Mouse (Mus musculus): ENCODE results near the gene Tepp. TPM values are rescaled to one million over a fixed set of nuclear protein-coding genes. Genes with fewer than 3 reads are reported as not detected.
A peak's percentile ranks its signal among the peaks of the same experiment; 100 is the strongest.

Tepp gene
- polyA plus RNA-seq, 1 experiment from 2014 or later, result not detected

DNA sequence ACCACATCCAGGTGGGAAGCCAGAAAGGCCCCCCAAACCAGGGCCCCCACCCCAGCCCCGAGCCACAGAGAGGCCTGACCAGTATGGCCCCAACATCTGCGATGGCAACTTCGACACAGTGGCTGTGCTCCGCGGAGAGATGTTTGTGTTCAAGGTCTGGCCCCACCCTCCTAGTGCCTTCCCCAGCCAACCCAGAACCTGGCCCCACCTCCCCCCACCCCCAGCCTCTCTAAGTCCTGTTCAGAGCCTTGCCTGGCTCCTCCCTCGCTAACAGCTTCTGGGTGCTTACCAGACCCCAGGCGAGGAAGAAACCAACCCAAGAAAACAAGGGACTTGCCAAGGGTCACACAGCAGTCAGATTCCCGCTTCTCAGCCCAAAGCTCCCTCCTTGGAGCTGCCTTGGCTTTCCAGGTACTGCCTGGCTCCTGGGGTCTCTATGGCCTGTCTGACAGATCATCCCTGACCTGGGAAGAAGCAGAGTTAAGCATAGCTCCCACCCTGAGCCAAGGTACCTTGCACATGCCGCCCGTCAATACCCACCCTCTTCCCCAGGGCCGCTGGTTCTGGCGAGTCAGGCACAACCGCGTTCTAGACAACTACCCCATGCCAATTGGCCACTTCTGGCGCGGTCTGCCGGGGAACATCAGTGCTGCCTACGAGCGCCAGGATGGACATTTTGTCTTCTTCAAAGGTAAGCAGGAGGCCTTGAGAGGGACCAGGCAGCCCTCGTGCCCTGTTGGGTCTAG, 59.4 kb downstream of the Tepp start:
- no peak overlapping the region for H3K27ac ChIP-seq (ENCODE audit: low read depth, low read length)
- H3K9ac ChIP-seq (ENCODE audit: low read length), result no peak overlapping the region
- H3K36me3 ChIP-seq (ENCODE audit: control insufficient read depth, insufficient read depth, low read length), result no peaks in the 10 kb centered on the region; the same call in 1 of the 2 replicates
- ATAC-seq (ENCODE audit: insufficient read depth, low FRiP score, low TSS enrichment), result no peak
- H3K4me2 ChIP-seq (ENCODE audit: low read depth), result 0 out of 2 replicates have a peak overlapping the region, but pooled peaks have one; percentile 12
- H3K4me1 ChIP-seq (ENCODE audit: control insufficient read depth, insufficient read depth, low read length), result no peaks in the 10 kb centered on the region
- DNase-seq (ENCODE audit: low spot score), result peak; percentile 45
- no peaks in the 10 kb centered on the region for H3K27me3 ChIP-seq (ENCODE audit: control insufficient read depth, insufficient read depth, low read length)
- WGBS, result 53% methylated on average over 20 of the region's 20 CpGs
- no peaks in the 10 kb centered on the region for H3K9me3 ChIP-seq (ENCODE audit: control insufficient read depth, low read length)
- no peak overlapping the region for H3K4me3 ChIP-seq (ENCODE audit: low read depth, low read length)

DNA sequence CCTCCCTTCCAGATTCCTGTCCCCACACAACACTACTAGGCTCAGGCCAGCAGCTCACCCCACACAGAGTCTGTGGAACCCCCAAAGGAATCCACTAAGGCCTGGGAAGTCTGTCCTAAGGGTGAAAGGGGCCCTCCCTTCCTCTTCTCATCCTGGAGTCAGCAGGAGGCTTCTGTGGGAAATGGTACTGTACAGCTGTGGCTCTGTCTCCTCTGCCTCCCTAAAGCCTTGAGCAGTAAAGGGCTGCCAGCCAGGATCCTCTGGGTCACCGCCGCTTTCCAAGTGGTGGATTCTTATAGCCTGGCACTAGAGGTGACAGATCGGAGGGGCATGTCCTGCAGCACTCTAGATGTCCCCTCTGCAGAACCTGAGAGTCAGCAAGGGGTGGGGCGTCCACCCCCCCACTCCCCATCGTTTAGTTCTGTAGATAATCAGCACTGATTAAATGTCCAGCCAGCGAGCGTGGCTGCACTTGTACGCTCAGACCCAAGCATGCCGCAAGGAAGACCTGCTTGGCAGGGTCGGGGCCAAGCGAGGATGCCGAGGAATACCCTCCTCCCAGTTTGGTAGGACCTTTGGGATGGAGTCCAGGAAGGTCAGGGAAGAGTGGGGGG, 63.1 kb downstream of the Tepp start:
- Histone ChIP-seq H3K9me3 (ENCODE audit: control insufficient read depth, low read length) (no peaks in the 10 kb centered on the region), H3K9ac (ENCODE audit: low read length) (no peak overlapping the region), H3K36me3 (ENCODE audit: control insufficient read depth, insufficient read depth, low read length) (no peaks in the 10 kb centered on the region), H3K4me1 (ENCODE audit: control insufficient read depth, insufficient read depth, low read length) (no peaks in the 10 kb centered on the region), H3K27ac (ENCODE audit: low read depth, low read length) (no peak overlapping the region), H3K4me3 (ENCODE audit: low read depth, low read length) (no peak overlapping the region), H3K4me2 (ENCODE audit: low read depth) (no peak overlapping the region), H3K27me3 (ENCODE audit: control insufficient read depth, insufficient read depth, low read length) (no peaks in the 10 kb centered on the region)
- 92% methylated on average over 12 of the region's 12 CpGs for WGBS
- DNase-seq (ENCODE audit: low spot score) (no peak), ATAC-seq (ENCODE audit: insufficient read depth, low FRiP score, low TSS enrichment) (no peak)

DNA sequence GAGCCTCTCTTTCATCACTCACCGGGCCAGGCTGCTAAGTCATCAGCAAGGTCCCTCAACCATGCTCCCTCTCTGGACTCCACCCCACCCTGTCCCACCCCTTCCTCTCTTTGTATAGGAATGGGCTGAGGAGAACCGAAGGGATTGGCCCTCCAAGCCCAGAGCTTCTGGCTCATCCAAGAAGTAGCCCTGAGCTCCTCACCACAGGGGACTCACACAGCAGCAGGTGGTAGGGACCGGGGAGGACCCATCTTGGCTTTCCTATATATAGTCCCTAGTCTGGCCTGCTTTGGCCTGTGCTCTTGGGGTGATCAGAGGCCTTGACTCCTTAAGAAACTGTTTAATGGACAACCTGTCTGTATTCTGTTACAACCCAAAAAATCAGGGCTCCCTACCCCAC, 64.1 kb downstream of the Tepp start:
- no peak overlapping the region for H3K4me3 ChIP-seq (ENCODE audit: low read depth, low read length)
- no peaks in the 10 kb centered on the region for H3K4me1 ChIP-seq (ENCODE audit: control insufficient read depth, insufficient read depth, low read length)
- 86% methylated on average over 3 of the region's 3 CpGs for WGBS
- H3K4me2 ChIP-seq (ENCODE audit: low read depth), result no peak overlapping the region
- H3K27me3 ChIP-seq (ENCODE audit: control insufficient read depth, insufficient read depth, low read length), result no peaks in the 10 kb centered on the region
- DNase-seq (ENCODE audit: low spot score) (no peak), ATAC-seq (ENCODE audit: insufficient read depth, low FRiP score, low TSS enrichment) (no peak)
- H3K9ac ChIP-seq (ENCODE audit: low read length), result no peak overlapping the region
- H3K9me3 ChIP-seq (ENCODE audit: control insufficient read depth, low read length), result no peaks in the 10 kb centered on the region
- H3K36me3 ChIP-seq (ENCODE audit: control insufficient read depth, insufficient read depth, low read length), result no peaks in the 10 kb centered on the region
- no peak overlapping the region for H3K27ac ChIP-seq (ENCODE audit: low read depth, low read length)

DNA sequence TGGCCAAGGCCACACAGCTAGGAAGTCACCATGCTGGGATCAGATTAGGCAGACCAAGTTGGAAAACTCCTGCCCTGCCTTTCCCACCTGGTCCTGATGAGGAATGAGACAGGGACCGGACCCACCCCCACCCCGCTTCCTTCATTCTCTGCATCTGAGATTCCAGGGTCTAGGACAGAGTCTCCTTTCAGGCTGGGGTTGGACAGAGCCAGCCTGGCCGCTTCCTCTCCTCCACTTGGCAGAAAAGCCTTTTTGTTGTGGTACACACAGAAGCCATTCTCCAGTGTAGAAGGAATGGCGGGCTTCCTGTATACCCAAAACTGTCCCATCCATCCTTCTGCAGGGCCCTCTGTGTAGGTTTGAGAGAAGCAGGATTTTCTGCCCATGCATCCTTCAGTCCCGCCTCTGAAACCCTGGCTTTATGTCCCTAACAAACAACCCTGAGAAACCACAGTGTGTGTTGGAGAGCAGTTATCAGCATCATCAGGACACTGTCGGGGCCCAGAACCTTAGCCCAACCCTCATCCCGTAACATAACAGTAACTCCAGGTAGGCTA, 65.1 kb downstream of the Tepp start:
- H3K36me3 ChIP-seq (ENCODE audit: control insufficient read depth, insufficient read depth, low read length), result no peaks in the 10 kb centered on the region
- H3K4me2 ChIP-seq (ENCODE audit: low read depth), result no peak overlapping the region
- H3K27me3 ChIP-seq (ENCODE audit: control insufficient read depth, insufficient read depth, low read length), result no peaks in the 10 kb centered on the region
- no peak overlapping the region for H3K9ac ChIP-seq (ENCODE audit: low read length)
- no peaks in the 10 kb centered on the region for H3K9me3 ChIP-seq (ENCODE audit: control insufficient read depth, low read length)
- no peak overlapping the region for H3K4me3 ChIP-seq (ENCODE audit: low read depth, low read length)
- ATAC-seq (ENCODE audit: insufficient read depth, low FRiP score, low TSS enrichment), result no peak
- H3K27ac ChIP-seq (ENCODE audit: low read depth, low read length), result no peak overlapping the region
- no peak for DNase-seq (ENCODE audit: low spot score)
- WGBS, result 88% methylated on average over 7 of the region's 7 CpGs
- H3K4me1 ChIP-seq (ENCODE audit: control insufficient read depth, insufficient read depth, low read length), result no peaks in the 10 kb centered on the region

Other genes with a start within 250 kb of the Tepp start
- gene Katnb1, start 229.4 kb upstream of the Tepp start, polyA plus RNA-seq (2014; fragmentation: Nextera tagmentation; extraction: Ambion mirVana), result 29.2 and 32.5 TPM in 2 replicates
- gene Kifc3, start 107.8 kb upstream of the Tepp start, polyA plus RNA-seq (2014; fragmentation: Nextera tagmentation; extraction: Ambion mirVana), result 6.3 and 7.4 TPM in 2 replicates
- 0.50 and 0.51 TPM in 2 replicates for gene Cngb1, start 4.0 kb upstream of the Tepp start, polyA plus RNA-seq (2014; fragmentation: Nextera tagmentation; extraction: Ambion mirVana)
- 12.7 and 13.4 TPM in 2 replicates for gene Zfp319, start 21.4 kb downstream of the Tepp start, polyA plus RNA-seq (2014; fragmentation: Nextera tagmentation; extraction: Ambion mirVana)
- 37.6 and 38.0 TPM in 2 replicates for gene Usb1, start 21.7 kb downstream of the Tepp start, polyA plus RNA-seq (2014; fragmentation: Nextera tagmentation; extraction: Ambion mirVana)
- 20.2 and 21.1 TPM in 2 replicates for gene Mmp15, start 41.7 kb downstream of the Tepp start, polyA plus RNA-seq (2014; fragmentation: Nextera tagmentation; extraction: Ambion mirVana)
- 128 and 142 TPM in 2 replicates for gene Cfap20, start 124.3 kb downstream of the Tepp start, polyA plus RNA-seq (2014; fragmentation: Nextera tagmentation; extraction: Ambion mirVana)
- 16.7 and 18.3 TPM in 2 replicates for gene Csnk2a2, start 179.5 kb downstream of the Tepp start, polyA plus RNA-seq (2014; fragmentation: Nextera tagmentation; extraction: Ambion mirVana)
- 0.17 and 0.43 TPM in 2 replicates for gene Ccdc113, start 223.5 kb downstream of the Tepp start, polyA plus RNA-seq (2014; fragmentation: Nextera tagmentation; extraction: Ambion mirVana)

All from neural tube, embryonic 11.5 days (tissue).